21 mouse cellular contexts compared by ENCODE assay signal in the genomic region with DNA sequence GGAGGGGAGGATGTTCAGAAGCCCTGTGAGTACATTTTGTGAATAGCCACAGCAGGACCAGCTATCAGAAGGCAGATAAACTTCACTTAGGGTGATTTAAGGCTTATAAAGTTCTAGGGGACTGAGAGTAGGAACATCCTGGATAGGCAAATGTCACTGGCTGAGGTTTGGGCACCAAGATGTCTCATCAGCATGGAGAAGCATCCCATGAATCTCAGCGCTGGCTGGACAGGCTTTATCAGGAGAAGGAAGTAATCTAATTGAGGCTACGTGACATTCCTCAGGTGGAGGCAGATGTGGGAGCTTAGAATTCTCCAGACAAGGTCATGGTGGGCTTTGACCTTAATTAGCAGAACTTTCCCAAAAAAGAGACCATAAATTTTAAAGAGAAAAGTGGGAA. TPM values are rescaled to one million over a fixed set of nuclear protein-coding genes. Genes with fewer than 3 reads are reported as not detected.
"Had no signal": no experiment of that assay in that cellular context is flagged by ENCODE, and none has a peak within 500 bp of the region (broad histone marks: within the 10 kb centered on the region; RNA-seq: fewer than 3 reads in every experiment).

No protein-coding gene starts in this region.

- H3K27me3 ChIP-seq: neural tube, embryonic 13.5 days; neural tube, embryonic 15.5 days; stomach, embryonic 15.5 days had no signal

- H3K9ac ChIP-seq: neural tube, embryonic 13.5 days; neural tube, embryonic 15.5 days; stomach, embryonic 15.5 days had no signal

- H3K9me3 ChIP-seq: neural tube, embryonic 13.5 days; neural tube, embryonic 15.5 days; stomach, embryonic 15.5 days had no signal

- H3K4me1 ChIP-seq: neural tube, embryonic 13.5 days; neural tube, embryonic 15.5 days; stomach, embryonic 15.5 days had no signal

- DNase-seq: retina, postnatal 1 day; right cerebral cortex, adult 18-20 months; right cerebral cortex, postnatal 14 days; right cerebral cortex, postnatal 25 days; right cerebral cortex, postnatal 4 days; spleen, adult 18-20 months; thymus, adult 18-20 months; thymus, adult 2 months; thymus, postnatal 14 days; thymus, postnatal 25 days; thymus, postnatal 36 days; thymus, postnatal 4 days had no signal

- H3K4me3 ChIP-seq: neural tube, embryonic 13.5 days; neural tube, embryonic 15.5 days; stomach, embryonic 15.5 days had no signal

- H3K27ac ChIP-seq: neural tube, embryonic 13.5 days; neural tube, embryonic 15.5 days; stomach, embryonic 15.5 days; stomach, postnatal 0 days had no signal

- H3K36me3 ChIP-seq: neural tube, embryonic 13.5 days; neural tube, embryonic 15.5 days; stomach, embryonic 15.5 days had no signal

RNA-seq across cellular contexts. Expression of gene Enthd1, which starts 8.9 kb away (rescaled TPM):
- polyA plus RNA-seq: neural tube, embryonic 13.5 days; neural tube, embryonic 14.5 days; neural tube, embryonic 15.5 days; small intestine, adult 2 months; stomach, embryonic 14.5 days; stomach, embryonic 15.5 days; stomach, embryonic 16.5 days; stomach, postnatal 0 days; urinary bladder, adult 2 months had no signal
